Mouse (Mus musculus) olfactory bulb, adult 2 months (tissue): ENCODE data around the gene Fam170b. TPM values are rescaled to one million over a fixed set of nuclear protein-coding genes. Genes with fewer than 3 reads are reported as not detected.

Experiments used
- H3K27ac ChIP-seq: fragments of 200-500 bp; 2 replicates; pipeline ENCODE4 v1.5.1; 2012; ENCODE audit warnings: low read depth, low read length; ENCODE audit not compliant: insufficient read depth
- H3K4me1 ChIP-seq: fragments of 200-500 bp; 2 replicates; pipeline ENCODE4 v1.6.1; 2012; ENCODE audit warnings: low read length; ENCODE audit not compliant: control insufficient read depth, insufficient read depth
- H3K4me3 ChIP-seq: fragments of 200-500 bp; 2 replicates; pipeline ENCODE4 v1.5.1; 2012; ENCODE audit warnings: mild to moderate bottlenecking, low read depth, low read length, moderate library complexity; ENCODE audit not compliant: insufficient read depth
- CTCF ChIP-seq: fragments of 200-500 bp; IDR thresholded peaks from 2 replicates; pipeline ENCODE4 v1.5.1; 2012; ENCODE audit warnings: low read depth, mild to moderate bottlenecking, low read length, moderate library complexity; ENCODE audit not compliant: insufficient read depth
- POLR2A ChIP-seq: fragments of 200-500 bp; IDR thresholded peaks from 2 replicates; pipeline ENCODE4 v1.6.1; 2012; ENCODE audit warnings: mild to moderate bottlenecking, low read depth, low read length, moderate library complexity; ENCODE audit not compliant: insufficient read depth
- WGBS: fragments of 180-500 bp; shearing (Covaris S2); methylation state at CpG from one replicate; pipeline ENCODE4 v1.1.7; 2018; 5-methylcytosine and 5-hydroxymethylcytosine counted together
- polyA plus RNA-seq: library from polyadenylated mRNA; stranded (reverse); fragments of >200 nt; gene quantifications from 2 replicates; pipeline ENCODE4 v1.2.4, GENCODE M21; 2012; ENCODE audit warnings: low replicate concordance; ENCODE audit not compliant: missing spikeins, insufficient read depth, insufficient read length

Gene Fam170b
- polyA plus RNA-seq: not detected in 2 replicates

GRCm38 (mm10) chr14:32833847-32834246 lies at the start of gene Fam170b:
Gene Fam170b (plus strand): TSS chr14:32833962.
- H3K27ac ChIP-seq: no peak within 1 kb of the TSS
- no peak within 1 kb of the TSS for H3K4me3 ChIP-seq
- no peak for TF ChIP-seq POLR2A
- no peak for TF ChIP-seq CTCF
- H3K4me1 ChIP-seq: no peaks in the 10 kb centered on the region
- 81% methylated on average over 8 of the region's 8 CpGs for WGBS

GRCm38 (mm10) chr14:32784130-32784747 lies 49.5 kb upstream of the Fam170b start:
- H3K4me3 ChIP-seq: no peak overlapping the region
- 0 out of 2 replicates have a peak, but pooled peaks cover 2% of the 10 kb centered on the region for H3K4me1 ChIP-seq
- no peak for TF ChIP-seq CTCF
- no peak overlapping the region for H3K27ac ChIP-seq
- 88% methylated on average over 12 of the region's 12 CpGs for WGBS

GRCm38 (mm10) chr14:32784748-32785134 lies 49.0 kb upstream of the Fam170b start:
- Histone ChIP-seq H3K4me1 (0 out of 2 replicates have a peak, but pooled peaks cover 2% of the 10 kb centered on the region), H3K27ac (no peak overlapping the region), H3K4me3 (no peak overlapping the region)
- TF ChIP-seq CTCF: no peak
- no peak for TF ChIP-seq POLR2A
- WGBS: 83% methylated on average over 4 of the region's 4 CpGs

- TF ChIP-seq CTCF (no peak), POLR2A (no peak)
- Histone ChIP-seq H3K4me3 (no peak within 1 kb of the TSS), H3K4me1 (0 out of 2 replicates have a peak, but pooled peaks cover 2% of the 10 kb centered on the region), H3K27ac (no peak within 1 kb of the TSS)
- WGBS: 80% methylated on average over 3 of the region's 3 CpGs
Measured at GRCm38 (mm10) chr14:32785556-32786130, 48.1 kb upstream of the Fam170b start, which contains the start of gene Tmem273. Gene Tmem273 (plus strand): TSS chr14:32785963.

GRCm38 (mm10) chr14:32787691-32788090 lies 46.1 kb upstream of the Fam170b start:
- H3K4me1 ChIP-seq: 0 out of 2 replicates have a peak, but pooled peaks cover 2% of the 10 kb centered on the region
- no peak overlapping the region for H3K4me3 ChIP-seq
- no peak overlapping the region for H3K27ac ChIP-seq
- TF ChIP-seq CTCF (no peak), POLR2A (no peak)
- 65% methylated on average over 5 of the region's 5 CpGs for WGBS

- 77% methylated on average over 8 of the region's 8 CpGs for WGBS
- no peak overlapping the region for H3K27ac ChIP-seq
- no peak for TF ChIP-seq POLR2A
- H3K4me1 ChIP-seq: no peaks in the 10 kb centered on the region
- no peak overlapping the region for H3K4me3 ChIP-seq
Measured at GRCm38 (mm10) chr14:32796375-32796774, 37.4 kb upstream of the Fam170b start.

- H3K4me1 ChIP-seq: no peaks in the 10 kb centered on the region
- TF ChIP-seq POLR2A: no peak
- no peak for TF ChIP-seq CTCF
- no peak overlapping the region for H3K4me3 ChIP-seq
- WGBS: 87% methylated on average over 2 of the region's 2 CpGs
- no peak overlapping the region for H3K27ac ChIP-seq
Measured at GRCm38 (mm10) chr14:32797803-32798202, 36.0 kb upstream of the Fam170b start.

GRCm38 (mm10) chr14:32798355-32798754 lies 35.4 kb upstream of the Fam170b start:
- no peak overlapping the region for H3K4me3 ChIP-seq
- H3K4me1 ChIP-seq: no peaks in the 10 kb centered on the region
- TF ChIP-seq CTCF (no peak), POLR2A (no peak)
- 87% methylated on average over 4 of the region's 4 CpGs for WGBS
- no peak overlapping the region for H3K27ac ChIP-seq

- WGBS: 96% methylated on average over 7 of the region's 7 CpGs
- TF ChIP-seq POLR2A (no peak), CTCF (no peak)
Measured at GRCm38 (mm10) chr14:32800048-32800447, 33.7 kb upstream of the Fam170b start.

More at GRCm38 (mm10) chr14:32800048-32800447, 33.7 kb upstream of the Fam170b start:
- no peak overlapping the region for H3K4me3 ChIP-seq
- no peak overlapping the region for H3K27ac ChIP-seq
- no peaks in the 10 kb centered on the region for H3K4me1 ChIP-seq
